Mouse (Mus musculus) liver, embryonic 16.5 days (tissue): ENCODE measurements around the gene Mup20. TPM values are rescaled to one million over a fixed set of nuclear protein-coding genes. Genes with fewer than 3 reads are reported as not detected.
"Not testable (repeated sequence)": the region's sequence is repeated elsewhere in the genome, so short reads cannot be mapped to it uniquely, and the experiment has no call there.

Source experiments
- ATAC-seq: fragments of 200-750 bp; cut with Nextera tagmentation; 2 replicates; pipeline ENCODE4 v1.8.0; 2017; ENCODE audit warnings: low read depth, mild to moderate bottlenecking, moderate number of reproducible peaks, moderate library complexity
- H3K27ac ChIP-seq: fragments of 300-500 bp; sonication (generic); 2 replicates; pipeline ENCODE4 v1.5.1; 2014; ENCODE audit warnings: mild to moderate bottlenecking, low read length
- H3K27me3 ChIP-seq: fragments of 300-500 bp; sonication (generic); 2 replicates; pipeline ENCODE4 v1.6.1; 2014; ENCODE audit warnings: low read depth, low read length, mixed read lengths; ENCODE audit not compliant: control insufficient read depth, insufficient read depth
- H3K36me3 ChIP-seq: fragments of 300-500 bp; sonication (generic); 2 replicates; pipeline ENCODE4 v1.6.1; 2014; ENCODE audit warnings: mild to moderate bottlenecking; ENCODE audit not compliant: control insufficient read depth, insufficient read depth
- H3K4me1 ChIP-seq: fragments of 300-500 bp; sonication (generic); 2 replicates; pipeline ENCODE4 v1.6.1; 2014; ENCODE audit warnings: low read depth, low read length, mixed read lengths; ENCODE audit not compliant: control insufficient read depth
- H3K4me2 ChIP-seq: fragments of 300-500 bp; sonication (generic); 2 replicates; pipeline ENCODE4 v1.6.1; 2014; ENCODE audit warnings: low read depth, low read length, mixed read lengths
- H3K4me3 ChIP-seq: fragments of 300-500 bp; sonication (generic); 2 replicates; pipeline ENCODE4 v1.5.1; 2014; ENCODE audit warnings: low read depth, mild to moderate bottlenecking, low read length
- H3K9ac ChIP-seq: fragments of 300-500 bp; sonication (generic); 2 replicates; pipeline ENCODE4 v1.6.1; 2014; ENCODE audit warnings: low read depth, low read length
- H3K9me3 ChIP-seq: fragments of 300-500 bp; sonication (generic); replicated peaks from 2 replicates; pipeline ENCODE4 v1.6.1; 2016; ENCODE audit warnings: low read length; ENCODE audit not compliant: control insufficient read depth
- WGBS: fragments of 180-500 bp; shearing (Covaris S2); extraction: QIAGEN DNeasy Blood & Tissue Kit; methylation state at CpG from one replicate; pipeline ENCODE4 v1.1.7; 2014; ENCODE audit not compliant: insufficient replicate concordance; 5-methylcytosine and 5-hydroxymethylcytosine counted together
- polyA plus RNA-seq: library from polyadenylated mRNA; unstranded; fragments of >200 nt; fragmentation: Nextera tagmentation; extraction: Ambion mirVana; gene quantifications from 2 replicates; pipeline ENCODE4 v1.2.1, GENCODE M21; 2015

Mup20 gene
- polyA plus RNA-seq, 1 experiment from 2014 or later: 0.14 TPM

GRCm38 (mm10) chr4:62023646-62024045 is 30.3 kb downstream of the Mup20 start:
- no peak for ATAC-seq
- no peak overlapping the region for H3K4me3 ChIP-seq
- no peak overlapping the region for H3K4me2 ChIP-seq
- H3K36me3 ChIP-seq: no peaks in the 10 kb centered on the region
- H3K27ac ChIP-seq: no peak overlapping the region
- no peaks in the 10 kb centered on the region for H3K27me3 ChIP-seq
- 66% methylated on average over 4 of the region's 4 CpGs for WGBS
- no peak overlapping the region for H3K9ac ChIP-seq
- no peaks in the 10 kb centered on the region for H3K4me1 ChIP-seq
- no peaks in the 10 kb centered on the region for H3K9me3 ChIP-seq

- Histone ChIP-seq H3K27ac (no peak overlapping the region), H3K4me3 (no peak overlapping the region), H3K9me3 (no peaks in the 10 kb centered on the region), H3K9ac (no peak overlapping the region), H3K4me2 (no peak overlapping the region), H3K36me3 (no peaks in the 10 kb centered on the region), H3K27me3 (no peaks in the 10 kb centered on the region), H3K4me1 (no peaks in the 10 kb centered on the region)
- ATAC-seq: no peak
- WGBS: 44% methylated on average over 2 of the region's 2 CpGs
These were observed 30.8 kb downstream of the Mup20 start for GRCm38 (mm10) chr4:62023120-62023519.

GRCm38 (mm10) chr4:62020511-62020910 is 33.4 kb downstream of the Mup20 start:
- H3K27ac ChIP-seq, H3K9me3 ChIP-seq, H3K9ac ChIP-seq, H3K4me1 ChIP-seq, H3K36me3 ChIP-seq, H3K4me3 ChIP-seq, H3K27me3 ChIP-seq, H3K4me2 ChIP-seq: not testable (repeated sequence)
- peak; percentile 54; the same call in 1 of the 2 replicates for ATAC-seq

Other genes with a start within 250 kb of the Mup20 start
- gene Mup5, start 218.9 kb downstream of the Mup20 start, polyA plus RNA-seq: not detected in 2 replicates
- gene Mup3, start 33.2 kb upstream of the Mup20 start, polyA plus RNA-seq: not detected in 2 replicates
- gene Mup21, start 96.7 kb upstream of the Mup20 start, polyA plus RNA-seq: not detected in 2 replicates
- 0.47 and 0.64 TPM in 2 replicates for gene Zfp37, start 176.9 kb upstream of the Mup20 start, polyA plus RNA-seq
- gene Slc31a2, start 208.4 kb upstream of the Mup20 start, polyA plus RNA-seq: 9.7 and 10.7 TPM in 2 replicates